Mouse (Mus musculus) heart, adult 2 months (tissue): Measurements from ENCODE around the gene Gpalpp1. TPM values are rescaled to one million over a fixed set of nuclear protein-coding genes. Genes with fewer than 3 reads are reported as not detected.
A peak's percentile ranks its signal among the peaks of the same experiment; 100 is the strongest.

Source experiments
- DNase-seq, 2 experiments: peaks; one replicate each; pipeline ENCODE4 v3.0.0; 2021
- H3K27ac ChIP-seq: fragments of 200-600 bp; 2 replicates; pipeline ENCODE4 v1.8.1; 2022
- H3K27me3 ChIP-seq: fragments of 200-500 bp; 2 replicates; pipeline ENCODE4 v1.6.1; 2012; ENCODE audit warnings: mild to moderate bottlenecking, low read length, inconsistent platforms, mixed read lengths; ENCODE audit not compliant: control insufficient read depth, insufficient read depth
- H3K36me3 ChIP-seq: fragments of 200-500 bp; 2 replicates; pipeline ENCODE4 v1.6.1; 2012; ENCODE audit warnings: low read length, inconsistent platforms; ENCODE audit not compliant: control insufficient read depth, insufficient read depth
- H3K4me1 ChIP-seq: fragments of 200-500 bp; 2 replicates; pipeline ENCODE4 v1.6.1; 2011; ENCODE audit warnings: low read length; ENCODE audit not compliant: control insufficient read depth, insufficient read depth
- H3K4me3 ChIP-seq: fragments of 200-600 bp; 2 replicates; pipeline ENCODE4 v1.8.1; 2022
- H3K79me2 ChIP-seq: fragments of 200-500 bp; replicated peaks from 2 replicates; pipeline ENCODE4 v1.6.1; 2012; ENCODE audit warnings: mild to moderate bottlenecking, inconsistent platforms, low read length, moderate library complexity, mixed read lengths; ENCODE audit not compliant: control insufficient read depth, insufficient read depth
- H3K9ac ChIP-seq: fragments of 200-500 bp; 2 replicates; pipeline ENCODE4 v1.6.1; 2012; ENCODE audit warnings: low read depth, mild to moderate bottlenecking, control low read depth, inconsistent platforms, low read length, mixed read lengths
- CTCF ChIP-seq: fragments of 200-600 bp; IDR thresholded peaks from 2 replicates; pipeline ENCODE4 v1.8.1; 2022; ENCODE audit warnings: antibody characterized with exemption, mild to moderate bottlenecking, moderate library complexity
- EP300 ChIP-seq: fragments of 200-500 bp; IDR thresholded peaks from 2 replicates; pipeline ENCODE4 v1.6.1; 2011; ENCODE audit warnings: low read depth, low read length, control low read depth; ENCODE audit not compliant: insufficient read depth
- POLR2A ChIP-seq: fragments of 200-500 bp; IDR thresholded peaks from 2 replicates; pipeline ENCODE4 v1.6.1; 2011; ENCODE audit warnings: mild to moderate bottlenecking, low read depth, low read length, control low read depth; ENCODE audit not compliant: insufficient read depth
- WGBS: fragments of 180-500 bp; shearing (Covaris S2); methylation state at CpG from one replicate; pipeline ENCODE4 v1.1.7; 2018; 5-methylcytosine and 5-hydroxymethylcytosine counted together
- intact Hi-C: fragments of 180-260 bp; cut with DNase I; formaldehyde crosslinking; loops from one replicate; pipeline ENCODE4 v1.15.1; 2025
- polyA plus RNA-seq: library from polyadenylated mRNA; depleted of rRNA; stranded (reverse); fragments of >200 nt; gene quantifications from 2 replicates; pipeline ENCODE4 v1.2.3, GENCODE M21; 2012
- total RNA-seq, 2 experiments: library from RNA; stranded (reverse); gene quantifications; 2 replicates each; pipeline ENCODE4 v1.2.3; 2021

Gpalpp1 gene
- total and polyA plus RNA-seq, 3 experiments, result 3.2 to 11.3 (median 11.2) TPM

GRCm38 (mm10) chr14:76147061-76147460 lies 36.5 kb upstream of the Gpalpp1 start:
- no peak overlapping the region for H3K9ac ChIP-seq
- H3K79me2 ChIP-seq, result no peaks in the 10 kb centered on the region
- H3K36me3 ChIP-seq, result no peaks in the 10 kb centered on the region
- no peak for DNase-seq
- peaks cover 9% of the 10 kb centered on the region for H3K4me1 ChIP-seq
- no peak overlapping the region for H3K4me3 ChIP-seq
- WGBS, result 77% methylated on average over 6 of the region's 6 CpGs
- intact Hi-C loops, result no loop called here
- TF ChIP-seq EP300 (no peak), POLR2A (no peak), CTCF (no peak)
- H3K27ac ChIP-seq, result no peak overlapping the region
- no peaks in the 10 kb centered on the region for H3K27me3 ChIP-seq

- H3K4me3 ChIP-seq, result no peak overlapping the region
- intact Hi-C loops, result no loop called here
- WGBS, result 43% methylated on average over 7 of the region's 7 CpGs
- no peaks in the 10 kb centered on the region for H3K79me2 ChIP-seq
- H3K36me3 ChIP-seq, result no peaks in the 10 kb centered on the region
- H3K27me3 ChIP-seq, result no peaks in the 10 kb centered on the region
- no peak overlapping the region for H3K27ac ChIP-seq
- H3K4me1 ChIP-seq, result peaks cover 8% of the 10 kb centered on the region
- no peak for TF ChIP-seq CTCF
- TF ChIP-seq EP300, result no peak
- no peak for TF ChIP-seq POLR2A
- H3K9ac ChIP-seq, result no peak overlapping the region
- DNase-seq, result no peak
These were observed 35.3 kb upstream of the Gpalpp1 start for GRCm38 (mm10) chr14:76145868-76146267.

GRCm38 (mm10) chr14:76145248-76145647 lies 34.7 kb upstream of the Gpalpp1 start:
- H3K79me2 ChIP-seq, result no peaks in the 10 kb centered on the region
- 91% methylated on average over 1 of the region's 1 CpGs for WGBS
- intact Hi-C loops, result no loop called here

GRCm38 (mm10) chr14:76134975-76135374 lies 24.4 kb upstream of the Gpalpp1 start:
- WGBS, result 94% methylated on average over 4 of the region's 4 CpGs
- intact Hi-C loops, result no loop called here
- H3K79me2 ChIP-seq, result no peaks in the 10 kb centered on the region
- no peaks in the 10 kb centered on the region for H3K27me3 ChIP-seq
- H3K27ac ChIP-seq, result no peak overlapping the region
- H3K4me3 ChIP-seq, result no peak overlapping the region
- H3K4me1 ChIP-seq, result no peaks in the 10 kb centered on the region
- no peak for DNase-seq
- peak; percentile 38 for TF ChIP-seq CTCF
- no peak for TF ChIP-seq POLR2A
- no peak for TF ChIP-seq EP300
- no peak overlapping the region for H3K9ac ChIP-seq
- H3K36me3 ChIP-seq, result peaks cover 5% of the 10 kb centered on the region

More at GRCm38 (mm10) chr14:76145248-76145647, 34.7 kb upstream of the Gpalpp1 start:
- no peak overlapping the region for H3K4me3 ChIP-seq
- no peak for DNase-seq
- TF ChIP-seq EP300, result no peak
- H3K4me1 ChIP-seq, result peaks cover 4% of the 10 kb centered on the region
- H3K36me3 ChIP-seq, result no peaks in the 10 kb centered on the region
- H3K27ac ChIP-seq, result no peak overlapping the region
- H3K27me3 ChIP-seq, result no peaks in the 10 kb centered on the region
- H3K9ac ChIP-seq, result no peak overlapping the region

DNA sequence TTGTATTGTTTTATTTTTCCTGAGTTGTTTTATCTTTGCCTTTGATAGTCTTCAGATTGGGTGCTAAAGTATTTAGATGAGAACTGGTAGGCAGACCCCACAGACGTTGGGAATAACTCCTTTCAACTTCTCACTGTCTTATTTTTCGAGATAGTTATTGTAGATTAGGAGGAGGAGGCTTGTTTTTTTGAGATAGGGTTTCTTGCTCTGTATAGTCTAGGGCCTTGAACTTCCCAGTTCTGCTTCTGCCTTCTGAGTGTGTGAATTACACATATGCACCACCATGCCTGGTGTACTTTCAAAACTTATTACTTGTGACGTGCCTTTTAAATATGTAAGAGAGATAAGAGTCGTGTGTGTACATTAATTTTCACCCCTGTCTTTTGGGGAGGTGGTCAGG lies 17.6 kb upstream of the Gpalpp1 start:
- H3K36me3 ChIP-seq, result peaks cover 5% of the 10 kb centered on the region
- WGBS, result 70% methylated on average over 4 of the region's 4 CpGs
- H3K27me3 ChIP-seq, result no peaks in the 10 kb centered on the region
- no peak overlapping the region for H3K4me3 ChIP-seq
- H3K9ac ChIP-seq, result no peak overlapping the region
- H3K4me1 ChIP-seq, result no peaks in the 10 kb centered on the region
- DNase-seq, result no peak
- H3K27ac ChIP-seq, result no peak overlapping the region
- no peaks in the 10 kb centered on the region for H3K79me2 ChIP-seq
- TF ChIP-seq CTCF (no peak), POLR2A (no peak), EP300 (no peak)
- intact Hi-C loops, result no loop called here

GRCm38 (mm10) chr14:76127311-76127710 lies 16.8 kb upstream of the Gpalpp1 start:
- H3K4me1 ChIP-seq, result no peaks in the 10 kb centered on the region; the same call in none of the 2 replicates
- H3K27me3 ChIP-seq, result no peaks in the 10 kb centered on the region
- no peak overlapping the region for H3K9ac ChIP-seq
- intact Hi-C loops, result no loop called here
- H3K36me3 ChIP-seq, result peaks cover 3% of the 10 kb centered on the region
- no peak overlapping the region for H3K27ac ChIP-seq
- no peak overlapping the region for H3K4me3 ChIP-seq
- WGBS, result 98% methylated on average over 3 of the region's 3 CpGs
- no peak for TF ChIP-seq POLR2A
- TF ChIP-seq CTCF, result no peak
- TF ChIP-seq EP300, result no peak
- H3K79me2 ChIP-seq, result no peaks in the 10 kb centered on the region
- no peak for DNase-seq
